Mouse (Mus musculus) G1E (cell line): Measurements from ENCODE around the gene Gzmm.

Source experiments
- CTCF ChIP-seq: IDR thresholded peaks from 2 replicates; pipeline ENCODE4 v1.5.1; 2012; ENCODE audit warnings: low read depth, low read length, inconsistent platforms, mixed read lengths
- GATA1 ChIP-seq: IDR thresholded peaks from 2 replicates; pipeline ENCODE4 v1.6.1; 2012; ENCODE audit warnings: borderline replicate concordance, low read length, inconsistent platforms, mixed read lengths
- GATA2 ChIP-seq: IDR thresholded peaks from 2 replicates; pipeline ENCODE4 v1.6.1; 2012; ENCODE audit warnings: low read depth, low read length, inconsistent platforms, borderline replicate concordance
- TAL1 ChIP-seq: conservative IDR thresholded peaks from 2 replicates; pipeline ENCODE4 v1.6.1; 2012; ENCODE audit warnings: low read depth, low read length, inconsistent platforms, mixed read lengths

- TF ChIP-seq TAL1 (no peak), CTCF (no peak), GATA1 (no peak), GATA2 (no peak)
Observed at GRCm38 (mm10) chr10:79686691-79687090, 2.1 kb upstream of the Gzmm start.
